Mouse (Mus musculus) lung, adult 2 months (tissue): Measurements from ENCODE around the gene Ntm.

Experiments used
- CTCF ChIP-seq: fragments of 200-500 bp; IDR thresholded peaks from 2 replicates; pipeline ENCODE4 v1.5.1; 2011; ENCODE audit warnings: mild to moderate bottlenecking, low read length, control low read depth; ENCODE audit not compliant: insufficient read depth
- POLR2A ChIP-seq: fragments of 200-500 bp; IDR thresholded peaks from 2 replicates; pipeline ENCODE4 v1.6.1; 2011; ENCODE audit warnings: low read depth, mild to moderate bottlenecking, control low read depth, low read length, borderline replicate concordance; ENCODE audit errors: extremely low read depth

DNA sequence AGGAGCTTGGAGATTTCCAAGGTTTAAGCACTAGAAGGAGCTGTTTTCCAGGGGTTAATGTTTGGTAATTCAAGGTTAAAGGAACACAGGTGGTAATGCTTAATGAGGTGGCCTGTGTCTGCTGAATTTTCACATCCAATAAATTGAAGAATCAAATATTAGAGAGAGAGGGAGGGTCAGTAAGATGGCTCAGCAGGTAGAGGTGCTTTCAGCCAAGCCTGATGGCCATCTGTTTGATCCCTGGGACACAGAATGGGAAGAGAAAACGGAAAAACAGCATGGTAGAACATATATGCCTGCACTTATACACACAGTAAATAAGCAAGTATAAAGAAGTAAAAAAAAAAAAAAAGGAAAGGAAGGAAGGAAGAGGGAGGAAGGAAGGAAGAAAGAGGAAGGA is 890.9 kb downstream of the Ntm start:
- TF ChIP-seq POLR2A (no peak), CTCF (no peak)
